Mouse (Mus musculus) adipocyte (in vitro differentiated cells): ENCODE results near the gene Trappc5.
A peak's percentile ranks its signal among the peaks of the same experiment; 100 is the strongest.

Source experiments
- DNase-seq: peaks from one replicate; pipeline ENCODE4 v3.0.0-alpha.2; 2016; ENCODE audit warnings: low spot score

Trappc5 gene

DNA sequence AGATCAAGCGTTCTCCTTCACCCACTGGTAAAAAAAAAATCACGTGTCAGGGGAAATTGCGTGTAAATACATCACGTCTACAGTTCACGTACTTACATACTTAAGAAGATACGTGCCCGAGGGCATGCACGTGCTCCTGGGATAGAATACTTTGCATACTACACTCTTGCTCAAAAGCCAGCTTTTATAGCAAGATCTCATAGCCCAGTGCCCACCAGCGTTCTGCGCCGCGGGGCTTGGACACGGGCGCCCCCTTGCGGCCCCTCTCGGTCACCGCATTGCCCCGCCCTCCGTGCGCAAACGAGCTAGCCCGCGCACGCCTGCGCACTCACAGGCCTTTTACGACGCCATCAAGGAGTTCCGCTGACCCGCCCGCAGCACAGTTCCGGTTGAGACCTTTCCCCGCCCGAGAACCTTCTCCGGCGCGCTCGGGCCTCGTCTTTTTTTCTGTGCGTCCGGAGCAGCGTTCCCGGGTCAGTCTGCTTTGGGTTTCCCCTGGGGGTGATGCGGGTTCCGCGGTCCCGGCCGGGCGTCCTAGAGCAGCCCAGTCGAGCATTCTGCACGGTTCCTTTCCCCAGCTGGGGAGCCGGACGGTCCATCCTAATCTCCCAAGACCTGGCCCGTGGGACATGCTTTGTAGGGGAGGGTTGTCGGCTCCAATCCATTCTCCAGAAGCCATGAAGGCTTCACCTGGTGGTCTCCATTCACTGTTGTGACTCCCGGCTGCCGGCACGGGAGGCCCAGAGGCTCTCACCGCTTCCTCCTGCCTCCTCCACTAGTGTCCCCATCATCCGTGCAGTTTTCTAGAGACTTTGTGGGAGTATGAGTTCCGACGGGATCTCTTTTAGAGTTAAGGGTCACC lies at the start of gene Trappc5:
Gene Trappc5, plus strand, starts transcription at position 169 of the 862 bp plus-strand sequence.
- DNase-seq: peak; percentile 97

DNA sequence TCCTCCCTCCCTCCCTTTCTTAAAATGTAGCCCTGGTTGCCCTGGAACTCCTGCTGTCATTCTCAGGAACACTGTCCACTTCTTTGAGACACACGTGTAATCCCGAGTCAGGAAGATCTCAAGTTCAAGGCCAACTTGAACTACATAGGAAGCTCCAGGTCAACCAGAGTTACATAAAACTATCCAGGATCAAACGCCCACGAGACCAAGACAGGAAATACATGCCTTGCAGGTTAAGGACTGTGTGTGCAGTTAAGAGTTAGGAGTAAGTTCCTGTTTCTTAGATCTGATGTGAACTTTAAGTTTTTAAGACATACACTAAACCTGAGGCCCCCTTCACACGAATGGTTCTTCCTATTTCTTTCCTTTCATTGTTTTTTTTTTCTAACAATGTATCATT lies 49.1 kb upstream of the Trappc5 start:
- DNase-seq: no peak

DNA sequence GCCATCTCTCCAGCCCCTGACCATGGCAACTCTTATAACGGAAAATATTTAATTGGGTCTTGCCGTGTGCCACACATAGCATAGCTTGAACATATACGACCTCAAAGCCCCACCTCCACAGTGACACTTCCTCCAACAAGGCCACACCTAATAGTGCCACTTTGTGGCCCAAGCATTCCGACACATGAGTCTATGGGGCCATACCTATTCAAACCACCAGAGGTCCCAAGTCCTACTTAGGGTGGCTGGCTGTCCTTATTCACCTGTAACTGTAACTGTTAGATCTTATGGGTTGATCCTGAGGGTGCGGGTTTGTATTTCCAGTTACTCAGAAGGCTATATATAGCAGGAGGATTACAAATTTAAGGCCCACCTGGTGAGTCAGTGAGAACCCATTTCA lies 48.1 kb upstream of the Trappc5 start:
- DNase-seq: peak; percentile 72

DNA sequence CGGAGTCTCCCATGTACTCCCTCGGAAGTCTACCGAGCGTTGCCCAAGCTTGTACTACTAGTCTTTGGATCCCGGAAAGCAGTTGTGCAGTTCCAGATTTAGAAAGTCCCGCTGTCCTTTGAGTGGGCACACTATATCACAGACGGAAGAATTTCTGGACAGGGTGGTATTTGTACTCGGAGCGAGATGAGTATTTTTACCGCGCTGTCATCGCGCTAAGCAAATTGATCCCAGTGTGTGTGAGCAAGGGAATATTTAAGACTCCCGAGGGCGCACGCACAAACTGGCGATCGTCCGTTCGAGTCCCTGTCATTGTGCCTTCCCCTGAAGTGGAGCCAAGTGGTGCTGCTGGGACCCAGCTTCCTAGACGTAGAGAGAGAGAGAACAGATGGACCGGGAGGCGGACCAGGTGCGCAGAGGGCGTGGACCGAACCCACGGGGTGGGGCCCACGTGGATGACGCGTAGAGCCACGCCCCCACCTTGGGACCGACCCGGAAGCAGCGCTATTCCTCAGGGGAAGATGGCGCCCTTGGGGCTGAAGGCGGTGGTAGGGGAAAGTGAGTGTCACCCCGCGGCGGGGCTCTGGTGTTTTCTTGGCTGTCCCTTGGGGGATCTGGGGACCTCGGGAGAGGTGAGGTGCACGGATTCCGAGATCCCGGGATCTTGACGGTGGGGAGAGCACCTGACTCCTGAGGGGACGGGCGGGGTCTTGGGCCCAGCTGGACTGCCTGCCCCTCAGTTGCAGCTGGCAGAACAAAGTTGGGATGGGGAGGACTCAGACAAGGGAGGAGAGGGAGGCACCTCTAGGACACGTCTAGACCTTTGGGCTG lies 45.2 kb upstream of the Trappc5 start, which contains the start of gene Stxbp2:
Gene Stxbp2, plus strand, starts transcription at position 309 of the 831 bp plus-strand sequence.
- DNase-seq: no peak

DNA sequence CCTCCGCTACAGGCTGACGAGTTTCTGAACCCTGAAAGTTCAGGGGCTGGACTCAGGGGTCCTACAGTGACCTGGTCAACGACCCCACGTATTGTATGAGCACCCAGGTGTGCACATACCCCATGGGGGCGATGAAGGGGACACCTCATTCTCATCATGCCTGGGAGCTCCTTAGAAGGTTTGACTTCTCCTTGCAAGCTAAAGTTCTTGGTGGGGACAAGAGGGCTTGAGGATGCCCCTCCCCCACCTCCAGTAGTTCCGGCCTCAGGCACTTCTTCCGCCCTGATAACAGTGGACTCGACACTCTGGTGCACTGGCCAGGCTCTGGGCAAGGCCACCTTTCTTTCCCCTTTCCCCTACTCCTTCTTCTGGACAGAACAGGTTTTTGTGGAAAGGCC lies 44.6 kb upstream of the Trappc5 start:
- no peak for DNase-seq

DNA sequence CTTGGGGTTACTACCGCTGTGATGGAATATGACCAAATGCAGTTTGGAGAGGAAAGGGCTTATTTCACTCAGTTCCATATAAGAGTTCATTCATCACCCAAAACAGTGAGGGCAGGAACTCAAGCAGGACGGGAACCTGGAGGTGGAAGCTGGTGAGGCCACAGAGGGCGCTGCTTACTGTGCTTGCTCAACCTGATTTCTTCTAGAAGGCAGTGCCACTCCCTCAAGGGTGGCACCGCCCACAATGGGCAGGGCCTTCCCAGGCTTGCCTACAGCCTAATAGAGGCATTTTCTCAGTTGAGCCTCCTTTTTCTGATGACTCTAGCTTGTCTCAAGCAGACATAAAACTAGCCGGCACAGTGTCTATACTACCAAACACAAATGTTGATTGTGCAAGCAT lies 30.3 kb upstream of the Trappc5 start:
- DNase-seq: peak; percentile 92

DNA sequence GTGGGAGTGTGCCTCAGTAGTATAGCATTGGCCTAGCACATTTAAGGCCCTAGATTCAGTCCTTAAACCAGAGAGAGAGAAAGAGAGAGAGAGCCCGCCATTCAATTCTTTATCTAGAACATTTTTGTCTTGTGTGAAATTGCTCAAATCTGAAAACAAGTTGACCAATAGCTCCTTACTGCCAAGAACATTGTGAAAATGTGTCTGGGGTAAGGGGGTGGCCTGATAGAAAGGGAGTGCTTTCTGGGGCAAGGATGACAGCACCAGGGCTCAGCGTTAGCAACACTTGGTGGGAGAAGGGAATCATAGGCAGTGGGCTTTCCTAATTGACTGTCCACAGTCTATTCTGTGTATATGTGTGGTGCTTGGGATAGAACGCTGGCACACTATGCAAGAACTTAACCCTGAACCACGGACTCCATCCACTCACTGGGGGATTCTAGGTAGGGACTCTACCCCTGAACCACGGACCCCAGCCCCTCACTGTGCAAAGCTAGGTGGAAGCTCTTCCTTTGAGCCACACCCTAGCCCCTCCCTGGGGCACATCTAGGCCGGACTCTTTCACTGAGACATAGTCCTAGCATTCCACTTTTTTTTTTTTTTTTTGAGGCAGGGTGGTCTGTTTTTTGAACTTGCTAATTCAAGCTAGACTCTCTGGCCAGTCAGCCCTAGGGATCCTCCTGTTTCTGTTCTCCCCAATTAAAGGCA lies 29.1 kb upstream of the Trappc5 start:
- DNase-seq: peak; percentile 98

DNA sequence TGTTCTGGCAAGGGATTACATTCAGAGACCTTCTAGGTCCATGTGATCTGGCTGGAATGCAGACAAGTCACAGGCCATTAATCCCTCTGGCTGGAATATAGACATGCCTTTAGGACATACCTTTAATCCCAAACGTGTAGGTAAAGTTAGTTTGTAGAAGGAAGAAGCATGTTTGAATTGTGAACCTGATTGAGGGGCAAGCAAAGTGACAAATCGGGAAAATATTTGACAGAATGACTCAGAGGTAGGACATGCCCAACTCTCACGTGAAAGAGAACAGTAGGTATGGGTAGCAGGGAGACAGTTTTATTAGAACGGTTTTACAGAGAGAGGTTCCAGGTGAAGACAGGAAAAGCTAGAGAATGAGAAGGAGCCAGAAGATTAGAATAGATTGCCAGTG lies 28.5 kb upstream of the Trappc5 start:
- DNase-seq: peak; percentile 54

DNA sequence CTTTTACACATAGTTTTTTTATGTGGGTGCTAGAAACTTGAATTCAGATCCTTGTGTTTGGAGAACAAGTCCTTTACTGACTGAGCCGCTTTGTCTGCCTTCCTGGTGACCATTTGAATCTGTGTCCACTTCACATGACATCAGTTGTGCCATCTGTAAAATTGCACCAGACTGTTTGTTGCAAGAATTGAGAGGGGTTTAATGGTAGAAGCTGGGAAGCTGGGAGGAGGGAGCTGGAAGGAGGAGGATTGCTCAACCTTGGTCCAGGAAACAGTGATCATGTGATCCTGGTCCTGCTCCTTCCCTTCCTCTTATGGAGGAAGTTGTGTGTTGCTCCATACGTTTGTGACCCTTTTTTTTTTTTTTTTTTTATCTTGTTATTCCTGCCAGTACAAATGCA lies 27.8 kb upstream of the Trappc5 start:
- DNase-seq: peak; percentile 65

DNA sequence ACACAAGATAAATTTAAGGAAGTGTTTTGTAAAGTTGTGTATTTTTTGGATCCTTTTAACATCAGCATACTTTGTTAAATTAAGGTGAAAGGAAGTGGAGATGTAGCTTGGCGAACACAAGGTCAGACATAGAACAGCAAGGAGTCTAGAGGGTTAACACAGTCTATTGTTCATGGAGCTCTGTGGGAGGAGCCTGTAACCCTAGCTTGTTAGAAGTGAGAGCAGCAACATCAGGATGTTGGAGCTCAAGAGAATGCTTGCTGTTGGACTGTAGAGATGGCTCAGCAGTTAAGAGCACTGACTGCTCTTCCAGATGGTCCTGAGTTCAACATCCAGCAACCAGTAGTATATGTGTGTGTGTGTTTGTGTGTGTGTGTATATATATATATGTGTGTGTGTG lies 27.1 kb upstream of the Trappc5 start:
- no peak for DNase-seq

DNA sequence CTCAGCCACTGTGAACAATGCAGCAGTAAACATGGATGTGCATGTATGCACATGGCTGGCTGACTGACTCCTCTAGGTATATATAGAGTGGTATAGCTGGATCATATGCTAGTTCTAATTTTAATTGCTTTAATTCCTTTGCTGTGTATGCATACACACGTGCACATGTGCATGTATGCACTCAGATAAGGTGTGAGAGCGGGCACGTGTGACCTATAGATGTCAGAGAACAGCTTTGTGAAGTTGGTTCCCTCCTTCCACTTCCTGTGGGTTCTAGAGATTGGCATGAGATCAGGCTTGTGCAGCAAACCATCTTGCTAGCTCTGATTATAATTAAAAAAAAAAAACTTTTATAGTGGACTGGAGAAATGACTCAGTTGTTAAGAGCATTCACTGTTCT lies 23.3 kb upstream of the Trappc5 start:
- no peak for DNase-seq

DNA sequence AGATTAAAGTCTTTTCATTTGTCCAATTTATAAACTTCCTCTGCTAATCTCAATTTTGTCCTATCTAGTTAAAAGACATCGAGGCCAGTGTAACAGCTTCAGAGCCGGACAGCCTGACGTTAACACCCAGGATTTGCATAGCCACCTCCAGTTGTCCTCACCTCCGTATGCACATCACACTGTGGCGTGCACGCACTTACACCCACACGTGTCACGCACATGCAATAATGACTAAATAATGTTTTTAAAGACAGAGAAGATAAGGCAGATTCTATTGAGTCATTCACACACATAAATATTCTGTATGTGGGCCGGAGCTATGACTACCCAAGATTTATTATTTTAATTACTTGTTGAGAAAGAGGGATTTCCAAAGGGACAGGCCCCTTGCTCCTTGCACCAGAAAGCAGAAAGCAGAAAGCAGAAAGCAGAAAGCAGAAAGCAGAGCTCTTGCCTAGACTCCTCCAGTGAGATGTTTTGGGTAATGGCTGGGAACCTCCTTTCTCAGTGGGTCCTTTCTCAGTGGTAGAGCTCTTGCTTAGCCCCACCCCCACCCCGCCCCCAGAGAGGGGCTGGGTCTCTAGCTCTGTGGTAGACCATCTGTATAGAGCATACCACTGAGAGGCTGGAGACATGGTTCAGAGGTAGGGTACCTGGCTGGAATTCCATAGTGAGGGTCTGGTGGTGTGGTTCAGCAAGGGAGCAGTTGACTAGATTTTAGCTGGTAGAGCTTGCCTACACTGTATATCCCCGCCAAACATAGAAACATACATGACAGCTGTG lies 21.2 kb upstream of the Trappc5 start:
- DNase-seq: peak; percentile 63

DNA sequence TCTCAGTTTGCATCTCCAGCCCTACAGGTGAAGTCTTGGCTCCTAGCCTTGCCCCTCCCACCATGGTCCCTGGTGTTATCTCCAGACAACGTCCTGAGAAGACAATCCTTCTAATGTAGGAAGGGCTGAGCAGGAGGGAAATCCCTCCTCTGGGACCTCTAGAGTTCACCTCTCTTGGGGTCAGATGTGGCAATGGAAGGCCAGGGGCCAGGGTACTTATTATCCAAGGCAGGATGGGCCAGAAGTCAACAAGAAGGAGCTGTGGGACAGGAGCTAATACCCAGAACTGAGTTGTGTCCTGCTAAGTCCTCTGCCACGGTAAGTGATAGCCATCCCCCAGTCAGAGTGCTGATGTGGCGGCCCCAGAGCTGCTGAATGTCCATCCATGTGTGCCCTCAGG lies 20.6 kb upstream of the Trappc5 start, which contains the start of gene Retn:
Gene Retn, plus strand, starts transcription at position 245 of the 400 bp plus-strand sequence.
- DNase-seq: peak; percentile 71

DNA sequence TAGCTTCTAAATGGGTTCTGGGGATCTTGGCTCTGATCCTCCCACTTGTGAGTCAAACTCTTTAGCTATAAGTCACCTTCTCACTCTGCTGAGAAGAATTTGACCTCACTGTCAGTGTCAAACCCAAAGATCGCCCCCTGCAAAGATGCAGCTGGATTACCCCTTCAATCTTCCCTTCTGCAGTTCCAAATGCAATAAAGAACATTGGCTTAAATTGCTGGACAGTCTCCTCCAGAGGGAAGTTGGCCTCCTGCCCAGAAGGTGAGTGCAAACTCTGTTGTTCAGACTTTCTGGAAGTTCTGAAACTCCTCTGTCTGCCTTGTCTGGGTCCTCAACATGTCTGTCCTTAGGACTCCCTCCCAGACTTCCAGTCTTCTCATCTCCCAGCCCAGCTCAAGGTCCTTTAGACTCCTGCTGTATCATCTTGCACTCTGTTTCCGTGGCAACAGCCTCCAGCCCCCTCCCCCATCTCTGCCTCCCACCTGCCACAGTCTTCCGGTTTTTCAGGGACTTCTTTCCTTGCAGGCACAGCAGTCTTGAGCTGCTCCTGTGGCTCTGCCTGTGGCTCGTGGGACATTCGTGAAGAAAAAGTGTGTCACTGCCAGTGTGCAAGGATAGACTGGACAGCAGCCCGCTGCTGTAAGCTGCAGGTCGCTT lies 19.2 kb upstream of the Trappc5 start:
- peak; percentile 62 for DNase-seq

DNA sequence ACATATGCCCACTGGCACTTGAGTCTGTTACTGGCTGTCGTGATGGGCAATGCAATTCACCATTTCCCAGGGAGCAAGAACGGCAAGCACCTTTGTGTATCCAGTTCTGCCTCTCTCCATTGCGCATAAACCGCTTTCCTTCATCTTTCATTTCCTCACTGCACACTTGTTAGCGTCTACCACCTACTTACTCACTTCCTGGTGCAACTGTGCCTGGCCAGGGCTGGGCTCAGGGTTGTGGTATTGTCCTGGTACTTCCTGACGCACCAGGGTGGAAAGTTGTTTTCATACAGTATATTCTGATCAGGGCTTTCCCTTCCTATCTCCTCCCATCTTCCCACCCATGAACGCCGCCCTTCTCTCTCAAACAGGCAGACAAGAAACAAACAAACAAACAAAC lies 15.2 kb upstream of the Trappc5 start:
- no peak for DNase-seq

DNA sequence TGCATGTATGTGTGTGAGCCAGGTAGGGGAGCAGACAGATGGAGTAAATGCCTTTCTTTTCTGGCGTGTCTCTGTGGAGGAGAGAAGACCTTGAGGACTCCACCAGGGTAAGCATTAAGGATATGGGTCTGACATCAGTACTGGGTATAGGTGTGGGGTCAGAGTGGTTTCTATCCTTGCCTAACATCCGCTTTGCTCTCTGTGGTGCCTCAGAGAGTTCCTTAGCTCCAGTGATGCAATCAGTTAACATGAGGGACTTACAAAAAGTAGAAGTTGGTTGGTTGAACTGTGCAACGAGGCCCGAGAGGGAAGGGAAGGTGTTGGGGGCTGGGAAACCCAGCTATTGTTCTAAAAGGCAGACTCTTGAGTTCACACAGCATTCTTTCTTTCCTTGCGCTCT lies 11.7 kb upstream of the Trappc5 start:
- no peak for DNase-seq

DNA sequence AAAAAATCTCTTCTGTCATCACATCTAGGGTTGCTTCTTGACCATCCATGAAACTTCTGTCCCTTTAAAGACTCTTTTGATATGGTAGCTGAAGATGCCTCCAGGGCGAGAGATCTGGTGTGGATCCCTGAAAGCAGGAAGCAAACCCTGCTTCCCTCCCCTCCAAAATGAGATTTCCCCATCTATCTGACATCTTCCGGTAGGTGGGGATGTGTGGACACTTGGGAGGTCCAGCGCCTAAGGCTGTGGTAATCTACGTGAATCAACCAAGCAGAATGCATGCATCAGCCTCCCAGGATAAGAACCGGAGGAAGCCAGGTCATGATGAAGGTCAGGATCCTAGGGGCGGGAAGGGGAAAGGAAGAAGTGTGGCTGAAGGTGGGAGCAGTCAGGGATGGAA lies 10.6 kb upstream of the Trappc5 start, which contains the start of gene Mcemp1:
Gene Mcemp1, plus strand, starts transcription at position 248 of the 400 bp plus-strand sequence.
- DNase-seq: no peak

DNA sequence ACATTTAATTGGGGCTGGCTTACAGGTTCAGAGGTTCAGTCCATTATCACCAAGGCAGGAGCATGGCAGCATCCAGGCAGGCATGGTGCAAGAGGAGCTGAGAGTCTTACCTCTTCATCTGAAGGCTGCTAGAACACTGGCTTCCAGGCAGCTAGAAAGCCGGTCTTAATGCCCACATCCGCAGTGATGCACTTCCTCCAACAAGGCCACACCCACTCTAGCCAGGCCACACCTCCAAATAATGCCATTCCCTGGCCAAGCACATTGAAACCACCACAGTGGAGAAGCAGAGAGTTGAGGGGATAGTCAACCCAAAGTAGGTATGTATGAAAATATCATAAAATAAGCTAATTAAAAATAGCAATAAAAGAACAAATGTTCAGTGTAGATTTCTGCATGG lies 5.7 kb upstream of the Trappc5 start:
- DNase-seq: no peak

DNA sequence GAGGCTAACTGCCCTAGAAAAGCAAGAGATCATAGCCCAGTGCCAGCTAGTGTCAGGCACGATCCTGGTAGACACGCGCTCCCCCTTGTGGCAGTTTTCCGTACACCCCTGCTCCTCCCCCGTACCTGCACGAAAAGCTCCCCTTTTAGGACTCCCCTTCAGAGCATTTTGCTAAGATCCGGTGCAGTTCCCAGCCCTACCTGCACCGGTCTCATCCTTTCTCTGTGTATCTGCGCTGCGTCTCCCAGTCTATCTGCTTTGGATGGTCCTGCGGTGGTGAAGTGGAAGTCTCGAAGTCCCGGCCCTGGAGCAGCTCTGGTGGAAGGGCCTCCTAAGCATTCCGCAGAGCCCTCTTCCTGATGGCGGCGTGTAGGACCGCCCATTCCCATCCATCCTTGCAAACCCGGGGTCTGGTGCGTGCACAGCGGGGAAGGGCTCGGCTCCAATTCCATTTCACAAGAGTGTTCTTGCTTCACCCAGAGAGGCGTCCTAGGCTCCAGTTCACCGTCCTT lies 4.1 kb upstream of the Trappc5 start, which contains the start of gene Fcor:
Gene Fcor, minus strand, starts transcription at position 383 of the 512 bp plus-strand sequence.
- peak; percentile 96 for DNase-seq

DNA sequence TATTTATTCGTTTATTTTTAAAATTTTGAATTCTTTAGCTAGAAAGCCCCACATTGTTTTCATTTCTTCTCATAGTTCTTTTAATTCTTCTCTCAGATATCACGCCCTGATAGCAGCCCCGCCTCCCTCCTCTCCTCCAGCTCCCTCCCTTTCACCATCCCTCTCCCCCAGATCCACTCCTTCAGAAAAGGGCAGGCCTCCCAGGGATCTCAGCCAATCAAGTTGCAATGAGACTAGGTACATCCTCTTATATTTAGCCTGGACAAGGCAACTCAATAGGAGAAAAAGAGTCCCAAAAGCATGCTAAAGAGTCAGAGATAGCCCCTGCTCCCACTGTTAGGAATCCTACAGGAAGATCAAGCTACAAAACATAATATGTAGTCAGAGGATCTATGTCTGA lies 1.4 kb upstream of the Trappc5 start:
- DNase-seq: peak; percentile 88
